Mouse (Mus musculus): Measurements from ENCODE around the gene Olfr985. TPM values are rescaled to one million over a fixed set of nuclear protein-coding genes. Genes with fewer than 3 reads are reported as not detected.

Olfr985 gene
- polyA plus RNA-seq, 1 experiment from 2014 or later: not detected

- peak; percentile 79 for DNase-seq (ENCODE audit: low spot score)
- peak; percentile 75 for ATAC-seq (ENCODE audit: low read depth)
- WGBS: 32% methylated on average over 10 of the region's 10 CpGs
- no peaks in the 10 kb centered on the region for H3K27me3 ChIP-seq (replicated peaks; ENCODE audit: control insufficient read depth, insufficient read depth, low read length)
- H3K4me1 ChIP-seq (ENCODE audit: control insufficient read depth, insufficient read depth, low read length): no peaks in the 10 kb centered on the region
- H3K9me3 ChIP-seq (ENCODE audit: control insufficient read depth, low read length): no peaks in the 10 kb centered on the region
- peak overlapping the region; percentile 19; the same call in 1 of the 2 replicates for H3K27ac ChIP-seq (replicated peaks; ENCODE audit: low read depth, low read length)
- H3K4me3 ChIP-seq (ENCODE audit: low read depth, low read length): no peak overlapping the region
- 0 out of 2 replicates have a peak overlapping the region, but pooled peaks have one; percentile 7 for H3K4me2 ChIP-seq (ENCODE audit: low read depth, low read length)
- no peak overlapping the region for H3K9ac ChIP-seq (ENCODE audit: low read depth, low read length)
- no peaks in the 10 kb centered on the region for H3K36me3 ChIP-seq (ENCODE audit: control insufficient read depth, insufficient read depth, low read length)
Measured at GRCm38 (mm10) chr9:40116645-40117286, 13.2 kb downstream of the Olfr985 start.

GRCm38 (mm10) chr9:40114106-40114505 lies 15.9 kb downstream of the Olfr985 start, which contains the start of gene Olfr984:
Olfr984 (minus strand) TSS chr9:40114206.
- no peak within 1 kb of the TSS for H3K4me2 ChIP-seq (ENCODE audit: low read depth, low read length)
- no peaks in the 10 kb centered on the region for H3K9me3 ChIP-seq (ENCODE audit: control insufficient read depth, low read length)
- H3K27ac ChIP-seq (replicated peaks; ENCODE audit: low read depth, low read length): no peak within 1 kb of the TSS
- ATAC-seq (ENCODE audit: low read depth): no peak
- WGBS: 89% methylated on average over 2 of the region's 2 CpGs
- H3K27me3 ChIP-seq (replicated peaks; ENCODE audit: control insufficient read depth, insufficient read depth, low read length): no peaks in the 10 kb centered on the region
- no peak within 1 kb of the TSS for H3K9ac ChIP-seq (ENCODE audit: low read depth, low read length)
- no peaks in the 10 kb centered on the region for H3K4me1 ChIP-seq (ENCODE audit: control insufficient read depth, insufficient read depth, low read length)
- no peak for DNase-seq (ENCODE audit: low spot score)
- H3K36me3 ChIP-seq (ENCODE audit: control insufficient read depth, insufficient read depth, low read length): no peaks in the 10 kb centered on the region
- H3K4me3 ChIP-seq (ENCODE audit: low read depth, low read length): no peak within 1 kb of the TSS

GRCm38 (mm10) chr9:40094769-40095168 lies 35.2 kb downstream of the Olfr985 start:
- Histone ChIP-seq H3K4me1 (ENCODE audit: control insufficient read depth, insufficient read depth, low read length) (no peaks in the 10 kb centered on the region), H3K9ac (ENCODE audit: low read depth, low read length) (no peak overlapping the region), H3K36me3 (ENCODE audit: control insufficient read depth, insufficient read depth, low read length) (no peaks in the 10 kb centered on the region), H3K27me3 (replicated peaks; ENCODE audit: control insufficient read depth, insufficient read depth, low read length) (no peaks in the 10 kb centered on the region), H3K27ac (replicated peaks; ENCODE audit: low read depth, low read length) (no peak overlapping the region), H3K4me3 (ENCODE audit: low read depth, low read length) (no peak overlapping the region), H3K9me3 (ENCODE audit: control insufficient read depth, low read length) (no peaks in the 10 kb centered on the region), H3K4me2 (ENCODE audit: low read depth, low read length) (no peak overlapping the region)
- DNase-seq (ENCODE audit: low spot score): no peak
- no peak for ATAC-seq (ENCODE audit: low read depth)
- 45% methylated on average over 3 of the region's 3 CpGs for WGBS

GRCm38 (mm10) chr9:40093495-40093894 lies 36.5 kb downstream of the Olfr985 start, which contains the start of gene Olfr983:
Olfr983 (minus strand) TSS chr9:40093595.
- H3K9me3 ChIP-seq (ENCODE audit: control insufficient read depth, low read length): no peaks in the 10 kb centered on the region
- no peak within 1 kb of the TSS for H3K4me2 ChIP-seq (ENCODE audit: low read depth, low read length)
- no peaks in the 10 kb centered on the region for H3K27me3 ChIP-seq (replicated peaks; ENCODE audit: control insufficient read depth, insufficient read depth, low read length)
- no peaks in the 10 kb centered on the region for H3K4me1 ChIP-seq (ENCODE audit: control insufficient read depth, insufficient read depth, low read length)
- no peak within 1 kb of the TSS for H3K9ac ChIP-seq (ENCODE audit: low read depth, low read length)
- no peak within 1 kb of the TSS for H3K4me3 ChIP-seq (ENCODE audit: low read depth, low read length)
- no peaks in the 10 kb centered on the region for H3K36me3 ChIP-seq (ENCODE audit: control insufficient read depth, insufficient read depth, low read length)
- ATAC-seq (ENCODE audit: low read depth): no peak
- WGBS: 73% methylated on average over 2 of the region's 2 CpGs
- no peak within 1 kb of the TSS for H3K27ac ChIP-seq (replicated peaks; ENCODE audit: low read depth, low read length)
- no peak for DNase-seq (ENCODE audit: low spot score)

Other genes with a start within 250 kb of the Olfr985 start
- not detected in 2 replicates for gene Olfr229, start 222.8 kb downstream of the Olfr985 start, polyA plus RNA-seq (2014; fragmentation: Nextera tagmentation; extraction: Ambion mirVana)
- gene Olfr974, start 192.7 kb downstream of the Olfr985 start, polyA plus RNA-seq (2014; fragmentation: Nextera tagmentation; extraction: Ambion mirVana): 0.10 TPM in 1 of 2 replicates, not detected in the other
- gene Olfr975, start 178.1 kb downstream of the Olfr985 start, polyA plus RNA-seq (2014; fragmentation: Nextera tagmentation; extraction: Ambion mirVana): not detected in 2 replicates
- gene Olfr976, start 169.1 kb downstream of the Olfr985 start, polyA plus RNA-seq (2014; fragmentation: Nextera tagmentation; extraction: Ambion mirVana): not detected in 2 replicates
- not detected in 2 replicates for gene Olfr978, start 138.1 kb downstream of the Olfr985 start, polyA plus RNA-seq (2014; fragmentation: Nextera tagmentation; extraction: Ambion mirVana)
- gene Olfr979, start 126.7 kb downstream of the Olfr985 start, polyA plus RNA-seq (2014; fragmentation: Nextera tagmentation; extraction: Ambion mirVana): not detected in 2 replicates
- gene Olfr980, start 120.6 kb downstream of the Olfr985 start, polyA plus RNA-seq (2014; fragmentation: Nextera tagmentation; extraction: Ambion mirVana): not detected in 2 replicates
- not detected in 2 replicates for gene Olfr981, start 108.7 kb downstream of the Olfr985 start, polyA plus RNA-seq (2014; fragmentation: Nextera tagmentation; extraction: Ambion mirVana)
- not detected in 2 replicates for gene Olfr982, start 56.4 kb downstream of the Olfr985 start, polyA plus RNA-seq (2014; fragmentation: Nextera tagmentation; extraction: Ambion mirVana)
- gene Olfr983, start 36.6 kb downstream of the Olfr985 start, polyA plus RNA-seq (2014; fragmentation: Nextera tagmentation; extraction: Ambion mirVana): 0.22 TPM in 1 of 2 replicates, not detected in the other
- gene Olfr984, start 16.0 kb downstream of the Olfr985 start, polyA plus RNA-seq (2014; fragmentation: Nextera tagmentation; extraction: Ambion mirVana): not detected in 2 replicates
- not detected in 2 replicates for gene Tmem225, start 17.9 kb upstream of the Olfr985 start, polyA plus RNA-seq (2014; fragmentation: Nextera tagmentation; extraction: Ambion mirVana)
- not detected in 2 replicates for gene Olfr986, start 50.7 kb upstream of the Olfr985 start, polyA plus RNA-seq (2014; fragmentation: Nextera tagmentation; extraction: Ambion mirVana)
- 5.7 and 6.1 TPM in 2 replicates for gene Zfp202, start 62.1 kb upstream of the Olfr985 start, polyA plus RNA-seq (2014; fragmentation: Nextera tagmentation; extraction: Ambion mirVana)
- gene Scn3b, start 139.0 kb upstream of the Olfr985 start, polyA plus RNA-seq (2014; fragmentation: Nextera tagmentation; extraction: Ambion mirVana): 34.7 and 42.9 TPM in 2 replicates